28 mouse cellular contexts compared by ENCODE assay signal in genomic region chr5:72664854-72665253, GRCm38 (mm10). TPM values are rescaled to one million over a fixed set of nuclear protein-coding genes. Genes with fewer than 3 reads are reported as not detected.
DNase-seq lines count a peak whose midpoint lies in the region; ATAC-seq and TF ChIP-seq lines count a peak whose summit lies in the region.
"Had no signal": no experiment of that assay in that cellular context is flagged by ENCODE, and none has a peak within 500 bp of the region (broad histone marks: within the 10 kb centered on the region; RNA-seq: fewer than 3 reads in every experiment).

No protein-coding gene starts in this region.

- no peak overlapping the region for H3K9ac ChIP-seq in liver, embryonic 11.5 days (ENCODE audit: low read depth, low read length)
- no peak overlapping the region for H3K9ac ChIP-seq in liver, postnatal 0 days (replicated peaks)
- no peak overlapping the region for H3K9ac ChIP-seq in forebrain, embryonic 11.5 days (ENCODE audit: low read length)
- H3K9ac ChIP-seq: embryonic facial prominence, embryonic 12.5 days; forebrain, embryonic 12.5 days; hindbrain, embryonic 13.5 days; limb, embryonic 15.5 days had no signal

- H3K4me1 ChIP-seq in kidney, adult 2 months (ENCODE audit: control insufficient read depth, insufficient read depth, low read length), result no peaks in the 10 kb centered on the region
- no peaks in the 10 kb centered on the region for H3K4me1 ChIP-seq in liver, embryonic 11.5 days (replicated peaks; ENCODE audit: control insufficient read depth, insufficient read depth, low read length)
- H3K4me1 ChIP-seq in liver, postnatal 0 days (ENCODE audit: insufficient read depth), result peaks cover 5% of the 10 kb centered on the region; the same call in 1 of the 2 replicates
- H3K4me1 ChIP-seq in forebrain, embryonic 11.5 days (replicated peaks; ENCODE audit: control insufficient read depth, insufficient read depth, low read length), result no peaks in the 10 kb centered on the region
- H3K4me1 ChIP-seq: embryonic facial prominence, embryonic 12.5 days; forebrain, embryonic 12.5 days; limb, embryonic 15.5 days; midbrain, embryonic 10.5 days had no signal

- no peaks in the 10 kb centered on the region for H3K27me3 ChIP-seq in kidney, adult 2 months (replicated peaks; ENCODE audit: control insufficient read depth, insufficient read depth, low read length)
- no peaks in the 10 kb centered on the region for H3K27me3 ChIP-seq in liver, embryonic 11.5 days (replicated peaks; ENCODE audit: control insufficient read depth, insufficient read depth, low read length)
- no peaks in the 10 kb centered on the region for H3K27me3 ChIP-seq in liver, postnatal 0 days (ENCODE audit: insufficient read depth, low read length)
- H3K27me3 ChIP-seq in forebrain, embryonic 11.5 days (ENCODE audit: control insufficient read depth, insufficient read depth, low read length), result no peaks in the 10 kb centered on the region
- H3K27me3 ChIP-seq: embryonic facial prominence, embryonic 12.5 days; forebrain, embryonic 12.5 days; hindbrain, embryonic 13.5 days; limb, embryonic 15.5 days had no signal

- no peak for TF ChIP-seq CTCF in kidney, adult 2 months (conservative IDR thresholded peaks at IDR 0.05; ENCODE audit: insufficient read depth, insufficient read length, low read depth, low read length)
- no peak for TF ChIP-seq CTCF in liver, postnatal 0 days (IDR thresholded peaks at IDR 0.05; ENCODE audit: low read depth)

- no peak overlapping the region for H3K4me3 ChIP-seq in kidney, adult 2 months (ENCODE audit: insufficient read depth, low read depth, low read length)
- H3K4me3 ChIP-seq in liver, embryonic 11.5 days (ENCODE audit: low read depth, low read length), result no peak overlapping the region
- H3K4me3 ChIP-seq in liver, postnatal 0 days (ENCODE audit: low read depth, low read length), result no peak overlapping the region
- no peak overlapping the region for H3K4me3 ChIP-seq in forebrain, embryonic 11.5 days (ENCODE audit: low read depth, low read length)
- H3K4me3 ChIP-seq: embryonic facial prominence, embryonic 12.5 days; forebrain, embryonic 12.5 days; heart, adult 2 months; hindbrain, embryonic 13.5 days; left cerebral cortex, adult 2 months; limb, embryonic 15.5 days; midbrain, embryonic 10.5 days had no signal

- peak; percentile 23 for DNase-seq in kidney, adult 2 months
- no peak for DNase-seq in kidney, adult 11 months
- DNase-seq in Muller cell, postnatal 12 days (ENCODE audit: inconsistent ontology term), result peak; percentile 5
- no peak for DNase-seq in liver, embryonic 11.5 days (ENCODE audit: low spot score)
- peak; percentile 61 for DNase-seq in liver, postnatal 0 days
- no peak for DNase-seq in forebrain, embryonic 11.5 days (ENCODE audit: low spot score)
- no peak for DNase-seq in c-Kit-positive CD71-positive TER-119-positive erythroid progenitor cells, embryonic 14.5 days (ENCODE audit: low spot score)
- no peak for DNase-seq in left cerebral cortex, adult 8-10 months (ENCODE audit: low spot score in 2 of 2)
- DNase-seq: adrenal gland, adult 8-10 months; gastrocnemius, postnatal 25 days; layer of hippocampus, adult 9-11 months had no signal

- no peak overlapping the region for H3K27ac ChIP-seq in kidney, adult 2 months (ENCODE audit: insufficient read depth, low read depth, low read length)
- H3K27ac ChIP-seq in liver, embryonic 11.5 days (ENCODE audit: low read depth, low read length), result no peak overlapping the region
- peak overlapping the region; percentile 62 for H3K27ac ChIP-seq in liver, postnatal 0 days (ENCODE audit: low read depth)
- no peak overlapping the region for H3K27ac ChIP-seq in forebrain, embryonic 11.5 days (ENCODE audit: low read depth, low read length)
- H3K27ac ChIP-seq: embryonic facial prominence, embryonic 12.5 days; forebrain, embryonic 12.5 days; heart, adult 2 months; hindbrain, embryonic 13.5 days; left cerebral cortex, adult 2 months; limb, embryonic 15.5 days; macrophage; midbrain, embryonic 10.5 days had no signal

- no peaks in the 10 kb centered on the region for H3K36me3 ChIP-seq in kidney, adult 2 months (ENCODE audit: control insufficient read depth, insufficient read depth, low read length)
- no peaks in the 10 kb centered on the region for H3K36me3 ChIP-seq in liver, embryonic 11.5 days (ENCODE audit: control insufficient read depth, insufficient read depth, low read length)
- H3K36me3 ChIP-seq in liver, postnatal 0 days (replicated peaks; ENCODE audit: insufficient read depth, low read length), result no peaks in the 10 kb centered on the region; the same call in 1 of the 2 replicates
- H3K36me3 ChIP-seq in forebrain, embryonic 11.5 days (ENCODE audit: control insufficient read depth, insufficient read depth, low read length), result no peaks in the 10 kb centered on the region
- H3K36me3 ChIP-seq: embryonic facial prominence, embryonic 12.5 days; forebrain, embryonic 12.5 days; hindbrain, embryonic 13.5 days; limb, embryonic 15.5 days; midbrain, embryonic 10.5 days had no signal

- H3K4me2 ChIP-seq in liver, embryonic 11.5 days, result no peak overlapping the region
- H3K4me2 ChIP-seq in liver, postnatal 0 days (ENCODE audit: low read depth, low read length), result no peak overlapping the region
- H3K4me2 ChIP-seq in forebrain, embryonic 11.5 days (ENCODE audit: low read depth, low read length, severe bottlenecking), result no peak overlapping the region
- H3K4me2 ChIP-seq: embryonic facial prominence, embryonic 12.5 days; forebrain, embryonic 12.5 days; hindbrain, embryonic 13.5 days; limb, embryonic 15.5 days had no signal

- no peak; the same call in 1 of the 2 replicates for TF ChIP-seq EP300 in liver, postnatal 0 days (IDR thresholded peaks at IDR 0.05; ENCODE audit: low read depth)

- 48% methylated on average over 3 of the region's 3 CpGs for WGBS in kidney, adult 2 months
- 45% methylated on average over 3 of the region's 3 CpGs for WGBS in liver, embryonic 11.5 days
- WGBS in liver, postnatal 0 days (ENCODE audit: insufficient replicate concordance), result 37% methylated on average over 3 of the region's 3 CpGs
- WGBS in forebrain, embryonic 11.5 days, result 50% methylated on average over 3 of the region's 3 CpGs

- peak; percentile 41; the same call in 1 of the 2 replicates for ATAC-seq in liver, embryonic 11.5 days (replicated peaks; ENCODE audit: low FRiP score)
- ATAC-seq in liver, postnatal 0 days, result peak; percentile 85
- ATAC-seq in forebrain, embryonic 11.5 days (replicated peaks; ENCODE audit: low FRiP score), result no peak

- H3K9me3 ChIP-seq in liver, embryonic 11.5 days (ENCODE audit: control insufficient read depth, low read length), result no peaks in the 10 kb centered on the region
- no peaks in the 10 kb centered on the region for H3K9me3 ChIP-seq in liver, postnatal 0 days (ENCODE audit: low read length)
- no peaks in the 10 kb centered on the region for H3K9me3 ChIP-seq in forebrain, embryonic 11.5 days (ENCODE audit: control insufficient read depth, low read length)
- H3K9me3 ChIP-seq: embryonic facial prominence, embryonic 12.5 days; forebrain, embryonic 12.5 days; hindbrain, embryonic 13.5 days; limb, embryonic 15.5 days; midbrain, embryonic 10.5 days had no signal

- TF ChIP-seq POLR2A in kidney, adult 2 months (IDR thresholded peaks at IDR 0.05; ENCODE audit: low read depth, low read length), result no peak

RNA-seq across cellular contexts. Expression of gene Nipal1, which starts 17.3 kb away (rescaled TPM):
- polyA plus RNA-seq in kidney, adult 2 months (2012; rRNA removed), result 0.70 and 1.2 TPM in 2 replicates
- polyA plus RNA-seq in liver, embryonic 11.5 days (2014; fragmentation: Nextera tagmentation; extraction: Ambion mirVana), result 0.92 and 0.94 TPM in 2 replicates
- 75.3 and 76.1 TPM in 2 replicates for polyA plus RNA-seq in liver, postnatal 0 days (2015; fragmentation: Nextera tagmentation; extraction: Ambion mirVana)
- 0.20 and 1.1 TPM in 2 replicates for polyA plus RNA-seq in forebrain, embryonic 11.5 days (2014; fragmentation: Nextera tagmentation; extraction: Ambion mirVana)
- not detected for total RNA-seq in left cerebral cortex, adult 8-10 months (2022)
- total RNA-seq: gastrocnemius, postnatal 25 days; heart, adult 2 months; heart, postnatal 25 days; left cerebral cortex, adult 2 months had no signal
- polyA plus RNA-seq: cerebellum, adult 2 months; heart, adult 2 months; heart, embryonic 14.5 days; macrophage had no signal

RNA-seq across cellular contexts. Expression of gene Cnga1, which starts 20.8 kb away (rescaled TPM):
- polyA plus RNA-seq in kidney, adult 2 months (2012; rRNA removed), result not detected in 2 replicates
- polyA plus RNA-seq in liver, embryonic 11.5 days (2014; fragmentation: Nextera tagmentation; extraction: Ambion mirVana), result not detected in 2 replicates
- not detected in 2 replicates for polyA plus RNA-seq in liver, postnatal 0 days (2015; fragmentation: Nextera tagmentation; extraction: Ambion mirVana)
- polyA plus RNA-seq in forebrain, embryonic 11.5 days (2014; fragmentation: Nextera tagmentation; extraction: Ambion mirVana), result not detected in 2 replicates
- total RNA-seq in left cerebral cortex, adult 8-10 months (2022), result not detected
- total RNA-seq: ES-E14; gastrocnemius, postnatal 25 days; heart, adult 2 months; heart, postnatal 25 days; left cerebral cortex, adult 2 months; left cerebral cortex, postnatal 4 days; midbrain, postnatal 0 days had no signal
- polyA plus RNA-seq: cerebellum, adult 2 months; embryonic facial prominence, embryonic 12.5 days; forebrain, embryonic 12.5 days; heart, adult 2 months; heart, embryonic 14.5 days; hindbrain, embryonic 13.5 days; kidney, embryonic 16.5 days; limb, embryonic 15.5 days; macrophage; midbrain, embryonic 10.5 days; neural tube, embryonic 14.5 days; stomach, embryonic 14.5 days had no signal

Comparison
In these comparisons a context has a peak if more than half of its experiments do, and no peak if none do; other contexts are left out.
1. DNase-seq: peak in kidney, adult 2 months (single experiment), Muller cell, postnatal 12 days (single experiment) and liver, postnatal 0 days (single experiment); none in kidney, adult 11 months (single experiment), liver, embryonic 11.5 days (single experiment), forebrain, embryonic 11.5 days (single experiment), c-Kit-positive CD71-positive TER-119-positive erythroid progenitor cells, embryonic 14.5 days (single experiment) and left cerebral cortex, adult 8-10 months (0 of 2).
2. RNA of gene Nipal1, which starts 17.3 kb away (polyA plus RNA-seq): 75.3 to 76.1 TPM in liver, postnatal 0 days; 0.20 to 1.1 TPM in forebrain, embryonic 11.5 days, 0.92 to 0.94 TPM in liver, embryonic 11.5 days and 0.70 to 1.2 TPM in kidney, adult 2 months; every median in the first group is over 10 times any median in the second.